Mouse (Mus musculus) hindbrain, postnatal 0 days (tissue): Measurements from ENCODE around the gene Cryba2. TPM values are rescaled to one million over a fixed set of nuclear protein-coding genes. Genes with fewer than 3 reads are reported as not detected.
A peak's percentile ranks its signal among the peaks of the same experiment; 100 is the strongest.

Experiments used
- ATAC-seq: fragments of 200-750 bp; cut with Nextera tagmentation; 2 replicates; pipeline ENCODE4 v1.8.0; 2017; ENCODE audit warnings: mild to moderate bottlenecking, moderate TSS enrichment, moderate library complexity
- DNase-seq: peaks from one replicate; pipeline ENCODE4 v3.0.0-alpha.2; 2015; ENCODE audit warnings: low spot score
- H3K27ac ChIP-seq: fragments of 300-500 bp; sonication (generic); 2 replicates; pipeline ENCODE4 v1.5.1; 2014; ENCODE audit warnings: mild to moderate bottlenecking
- H3K27me3 ChIP-seq: fragments of 300-500 bp; sonication (generic); 2 replicates; pipeline ENCODE4 v1.6.1; 2014; ENCODE audit warnings: low read length, mixed read lengths; ENCODE audit not compliant: insufficient read depth
- H3K36me3 ChIP-seq: fragments of 300-500 bp; sonication (generic); 2 replicates; pipeline ENCODE4 v1.6.1; 2014; ENCODE audit warnings: low read length, mixed read lengths; ENCODE audit not compliant: insufficient read depth
- H3K4me1 ChIP-seq: fragments of 300-500 bp; sonication (generic); 2 replicates; pipeline ENCODE4 v1.6.1; 2014; ENCODE audit warnings: antibody characterized with exemption, low read length, mixed read lengths; ENCODE audit not compliant: insufficient read depth
- H3K4me2 ChIP-seq: fragments of 300-500 bp; sonication (generic); 2 replicates; pipeline ENCODE4 v1.6.1; 2014; ENCODE audit warnings: low read depth, mild to moderate bottlenecking, low read length, moderate library complexity, mixed read lengths
- H3K4me3 ChIP-seq: fragments of 300-500 bp; sonication (generic); 2 replicates; pipeline ENCODE4 v1.5.1; 2014; ENCODE audit warnings: low read length
- H3K9ac ChIP-seq: fragments of 300-500 bp; sonication (generic); replicated peaks from 2 replicates; pipeline ENCODE4 v1.6.1; 2014; ENCODE audit warnings: mild to moderate bottlenecking, low read length, moderate library complexity, mixed read lengths
- H3K9me3 ChIP-seq: fragments of 300-500 bp; sonication (generic); 2 replicates; pipeline ENCODE4 v1.6.1; 2016; ENCODE audit warnings: low read length, mixed read lengths
- CTCF ChIP-seq: IDR thresholded peaks from 2 replicates; pipeline ENCODE4 v1.5.1; 2016; ENCODE audit warnings: antibody characterized with exemption, control low read depth, low read depth
- WGBS: fragments of 180-500 bp; shearing (Covaris S2); extraction: QIAGEN DNeasy Blood & Tissue Kit; methylation state at CpG from one replicate; pipeline ENCODE4 v1.1.7; 2014; 5-methylcytosine and 5-hydroxymethylcytosine counted together
- polyA plus RNA-seq: library from polyadenylated mRNA; unstranded; fragments of >200 nt; fragmentation: Nextera tagmentation; extraction: Ambion mirVana; gene quantifications from 2 replicates; pipeline ENCODE4 v1.2.1, GENCODE M21; 2015
- total RNA-seq: library from RNA; depleted of rRNA; stranded (reverse); fragments of >200 nt; gene quantifications from 2 replicates; pipeline ENCODE4 v1.2.3, GENCODE M21; 2014

Gene Cryba2
- total and polyA plus RNA-seq, 2 experiments from 2014 or later = 1.6 TPM; not detected in 1

DNA sequence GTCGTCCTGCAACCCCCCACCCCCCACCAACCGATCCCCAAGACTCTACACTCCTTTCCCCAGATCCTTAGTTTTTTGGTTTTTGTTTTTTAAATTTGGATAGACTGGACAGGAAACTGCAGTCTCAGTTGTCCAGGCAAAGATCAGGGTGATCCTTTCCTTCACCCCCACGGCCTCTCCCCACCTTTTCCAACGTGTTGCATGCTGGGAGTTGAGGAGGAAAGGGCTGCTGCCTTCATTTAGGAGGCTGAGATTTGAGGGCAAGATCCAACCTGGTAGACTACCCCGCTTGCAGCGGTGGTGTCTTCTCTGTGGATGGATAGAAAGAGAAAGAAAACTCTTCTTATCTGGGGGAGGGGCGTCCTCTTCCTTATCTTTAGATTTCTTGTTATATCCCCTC, 36.2 kb downstream of the Cryba2 start:
- Histone ChIP-seq H3K27ac (peak overlapping the region; percentile 90), H3K36me3 (no peaks in the 10 kb centered on the region), H3K27me3 (no peaks in the 10 kb centered on the region), H3K9ac (peak overlapping the region; percentile 95), H3K9me3 (no peaks in the 10 kb centered on the region), H3K4me2 (peak overlapping the region; percentile 85), H3K4me3 (peak overlapping the region; percentile 92), H3K4me1 (peaks cover 11% of the 10 kb centered on the region)
- ATAC-seq (no peak), DNase-seq (peak; percentile 12)
- WGBS = 4% methylated on average over 7 of the region's 7 CpGs
- TF ChIP-seq CTCF = no peak

DNA sequence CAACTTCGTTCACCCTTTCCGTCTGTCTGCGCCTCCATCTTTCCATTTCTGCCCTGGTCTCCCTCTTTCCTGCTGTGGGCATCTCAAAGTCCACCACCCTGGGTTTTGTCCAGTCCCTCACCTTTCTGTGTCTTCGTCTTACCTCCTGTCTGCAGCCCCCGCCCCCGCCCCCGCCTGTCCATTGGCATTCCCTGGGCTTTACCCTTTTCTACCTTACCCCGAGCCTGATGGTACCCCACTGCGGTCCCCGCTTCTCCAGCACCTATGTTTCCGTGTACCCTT, 36.6 kb downstream of the Cryba2 start:
- Histone ChIP-seq H3K9ac (peak overlapping the region; percentile 95), H3K9me3 (no peaks in the 10 kb centered on the region), H3K36me3 (no peaks in the 10 kb centered on the region), H3K27me3 (no peaks in the 10 kb centered on the region), H3K4me2 (peak overlapping the region; percentile 85), H3K4me3 (peak overlapping the region; percentile 92), H3K27ac (peak overlapping the region; percentile 90), H3K4me1 (peaks cover 11% of the 10 kb centered on the region)
- DNase-seq = no peak
- no peak for ATAC-seq
- TF ChIP-seq CTCF = no peak
- 1% methylated on average over 11 of the region's 11 CpGs for WGBS

DNA sequence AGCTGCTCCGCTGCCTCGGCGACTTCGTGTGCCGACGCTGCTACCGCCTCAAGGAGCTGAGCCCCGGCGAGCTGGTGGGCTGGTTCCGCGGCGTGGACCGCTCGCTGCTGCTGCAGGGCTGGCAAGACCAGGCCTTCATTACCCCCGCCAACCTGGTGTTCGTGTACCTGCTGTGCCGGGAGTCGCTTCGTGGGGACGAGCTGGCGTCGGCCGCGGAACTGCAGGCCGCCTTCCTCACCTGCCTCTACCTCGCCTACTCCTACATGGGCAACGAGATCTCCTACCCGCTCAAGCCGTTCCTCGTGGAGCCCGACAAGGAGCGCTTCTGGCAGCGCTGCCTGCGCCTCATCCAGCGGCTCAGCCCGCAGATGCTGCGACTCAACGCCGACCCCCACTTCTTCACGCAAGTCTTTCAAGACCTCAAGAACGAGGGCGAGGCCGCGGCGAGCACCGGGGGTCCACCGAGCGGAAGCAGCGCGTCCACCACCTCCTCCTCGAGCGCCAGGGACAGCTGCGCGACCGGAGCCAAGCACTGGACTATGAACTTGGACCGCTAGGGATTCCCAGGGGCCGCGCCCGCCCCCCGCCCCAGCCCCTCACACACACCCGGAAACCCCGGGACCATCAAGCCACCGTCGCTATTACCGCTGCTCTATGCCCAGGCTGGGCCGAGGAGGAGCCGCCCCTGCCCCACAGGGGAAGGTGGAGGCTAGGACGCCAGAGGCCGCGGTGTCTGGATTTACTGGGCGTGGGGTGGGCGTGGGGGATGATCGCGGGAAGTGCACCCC, 37.1 kb downstream of the Cryba2 start:
- WGBS = under 1% methylated on average over 74 of the region's 74 CpGs
- peak overlapping the region; percentile 95 for H3K9ac ChIP-seq
- no peaks in the 10 kb centered on the region for H3K27me3 ChIP-seq
- H3K27ac ChIP-seq = peak overlapping the region; percentile 90
- no peaks in the 10 kb centered on the region for H3K36me3 ChIP-seq
- H3K4me2 ChIP-seq = peak overlapping the region; percentile 85
- ATAC-seq (no peak), DNase-seq (peak; percentile 51)
- H3K9me3 ChIP-seq = no peaks in the 10 kb centered on the region
- no peak for TF ChIP-seq CTCF
- H3K4me3 ChIP-seq = peak overlapping the region; percentile 92
- H3K4me1 ChIP-seq = peaks cover 11% of the 10 kb centered on the region

DNA sequence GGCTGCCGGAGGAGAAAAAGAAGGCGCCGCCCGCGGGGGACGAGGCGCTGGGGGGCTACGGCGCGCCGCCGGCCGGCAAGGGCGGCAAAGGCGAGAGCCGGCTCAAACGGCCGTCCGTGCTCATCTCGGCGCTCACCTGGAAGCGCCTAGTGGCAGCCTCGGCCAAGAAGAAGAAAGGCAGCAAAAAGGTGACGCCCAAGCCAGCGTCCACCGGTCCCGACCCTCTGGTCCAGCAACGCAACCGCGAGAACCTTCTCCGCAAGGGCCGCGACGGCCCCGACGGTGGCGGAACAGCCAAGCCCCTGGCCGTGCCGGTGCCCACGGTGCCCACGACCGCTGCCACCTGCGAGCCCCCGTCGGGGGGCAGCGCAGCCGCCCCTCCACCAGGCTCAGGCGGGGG, 37.8 kb downstream of the Cryba2 start:
- peak overlapping the region; percentile 90 for H3K27ac ChIP-seq
- no peak for DNase-seq
- H3K9me3 ChIP-seq = no peaks in the 10 kb centered on the region
- peak overlapping the region; percentile 85 for H3K4me2 ChIP-seq
- H3K27me3 ChIP-seq = no peaks in the 10 kb centered on the region
- no peaks in the 10 kb centered on the region for H3K36me3 ChIP-seq
- peak; percentile 1; the same call in 1 of the 2 replicates for ATAC-seq
- H3K4me1 ChIP-seq = peaks cover 11% of the 10 kb centered on the region
- H3K4me3 ChIP-seq = peak overlapping the region; percentile 92
- no peak; the same call in 1 of the 2 replicates for TF ChIP-seq CTCF
- WGBS = under 1% methylated on average over 46 of the region's 48 CpGs
- peak overlapping the region; percentile 95 for H3K9ac ChIP-seq

DNA sequence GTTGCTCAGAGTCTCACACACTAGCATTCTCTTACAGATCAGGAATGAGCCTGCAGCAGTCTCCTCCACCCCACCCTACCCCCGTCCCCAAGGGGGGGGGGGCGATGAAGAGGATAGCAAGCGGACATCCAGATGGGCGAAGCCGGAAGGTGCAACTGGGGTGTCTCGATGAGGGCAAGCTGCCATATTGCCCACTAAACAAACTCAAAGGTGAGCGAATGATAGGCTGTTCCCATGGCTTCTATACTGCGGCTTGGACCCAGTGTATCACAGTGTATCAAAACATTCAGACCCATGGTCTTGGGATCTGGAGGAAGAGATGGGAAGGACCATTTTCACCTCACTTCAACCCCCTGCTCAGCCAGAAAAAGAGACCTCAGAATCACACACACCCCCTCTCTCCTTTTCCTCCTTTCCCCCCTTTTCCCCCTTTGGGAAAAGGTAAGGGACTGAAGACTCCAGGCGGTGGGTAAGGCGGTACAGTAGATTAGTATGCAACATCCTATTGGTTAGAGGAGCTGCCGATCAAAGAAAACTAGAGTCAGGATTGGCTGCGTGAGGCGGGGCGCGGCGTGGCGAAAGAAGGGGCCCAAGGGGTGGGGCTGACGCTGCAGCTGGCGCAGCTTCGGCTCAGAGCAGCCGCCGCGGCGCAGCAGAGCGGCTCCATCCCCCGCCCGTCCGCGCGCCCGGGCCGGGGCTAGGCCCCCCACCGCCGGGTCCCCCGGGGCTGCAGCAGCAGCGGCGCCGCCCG, 38.5 kb downstream of the Cryba2 start, which contains the start of gene Cdk5r2:
TSS of gene Cdk5r2 (plus strand) at position 629 of the 751 bp plus-strand sequence.
- no peak for TF ChIP-seq CTCF
- Histone ChIP-seq H3K27ac (peak within 1 kb of the TSS; percentile 90), H3K9ac (peak within 1 kb of the TSS; percentile 95), H3K4me1 (peaks cover 7% of the 10 kb centered on the region), H3K27me3 (no peaks in the 10 kb centered on the region), H3K36me3 (no peaks in the 10 kb centered on the region), H3K4me2 (peak within 1 kb of the TSS; percentile 85), H3K9me3 (no peaks in the 10 kb centered on the region), H3K4me3 (peak within 1 kb of the TSS; percentile 92)
- peak; percentile 97 for DNase-seq
- 6% methylated on average over 24 of the region's 39 CpGs for WGBS
- ATAC-seq = peak; percentile 88

DNA sequence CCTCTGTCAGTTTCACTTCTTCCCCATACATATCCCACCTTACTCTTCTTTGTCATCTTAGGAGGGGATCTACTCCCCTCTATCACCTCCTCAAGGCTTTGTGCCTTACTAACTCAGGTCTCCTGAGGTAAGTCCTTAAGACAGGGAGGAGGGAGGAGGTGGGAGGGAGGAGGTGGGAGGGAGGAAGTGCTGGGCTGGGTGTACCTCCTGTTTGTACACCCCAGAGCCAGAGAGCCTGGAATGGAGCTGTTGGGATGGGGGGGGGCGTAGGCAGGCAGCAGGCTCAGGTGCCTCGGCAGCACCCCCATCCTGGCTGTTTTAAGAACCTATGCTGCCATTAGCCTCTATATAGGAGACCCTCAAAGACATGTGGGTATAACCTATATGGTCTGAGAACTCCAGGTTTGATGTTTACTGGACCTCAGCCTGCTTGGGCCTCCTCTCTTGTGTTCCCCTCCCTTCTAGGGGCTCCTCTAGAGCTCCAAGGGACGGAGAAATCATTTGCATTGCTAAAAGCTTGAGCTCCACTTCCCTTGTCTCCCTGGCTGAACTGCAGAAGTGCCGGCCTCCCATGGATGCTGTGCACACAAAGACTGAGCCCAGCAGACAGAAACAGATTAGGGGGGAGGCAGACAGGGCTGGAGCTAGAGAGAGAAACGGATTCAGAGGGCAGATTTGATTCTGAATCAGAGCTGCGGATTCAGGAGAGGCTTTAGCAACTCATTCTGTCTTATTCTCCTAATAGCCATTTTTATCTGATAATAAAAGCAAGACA, 41.8 kb downstream of the Cryba2 start:
- Histone ChIP-seq H3K9ac (no peak overlapping the region), H3K9me3 (no peaks in the 10 kb centered on the region), H3K4me1 (no peaks in the 10 kb centered on the region; the same call in 1 of the 2 replicates), H3K27me3 (no peaks in the 10 kb centered on the region), H3K36me3 (no peaks in the 10 kb centered on the region), H3K27ac (no peak overlapping the region), H3K4me3 (no peak overlapping the region), H3K4me2 (no peak overlapping the region)
- no peak for TF ChIP-seq CTCF
- no peak for ATAC-seq
- 11% methylated on average over 5 of the region's 6 CpGs for WGBS
- no peak for DNase-seq
